Mouse (Mus musculus) myocyte (in vitro differentiated cells): ENCODE measurements around the gene Dnmt1.

Experiments used
- CEBPB ChIP-seq: IDR thresholded peaks from 2 replicates; pipeline ENCODE4 v1.6.1; 2011; ENCODE audit warnings: mild to moderate bottlenecking, moderate library complexity; ENCODE audit not compliant: poor library complexity, insufficient read depth, severe bottlenecking
- POLR2A ChIP-seq: IDR thresholded peaks from one replicate; pipeline ENCODE4 v1.6.1; 2011; ENCODE audit warnings: low read depth, mild to moderate bottlenecking, control low read depth, moderate library complexity; ENCODE audit not compliant: insufficient read length
- TCF12 ChIP-seq: IDR thresholded peaks from one replicate; pipeline ENCODE4 v1.6.1; 2011; ENCODE audit warnings: mild to moderate bottlenecking, control low read depth; ENCODE audit not compliant: poor library complexity, insufficient read depth, severe bottlenecking
- USF1 ChIP-seq: IDR thresholded peaks from one replicate; pipeline ENCODE4 v1.6.1; 2011; ENCODE audit warnings: low read depth, mild to moderate bottlenecking, control low read depth, moderate library complexity

DNA sequence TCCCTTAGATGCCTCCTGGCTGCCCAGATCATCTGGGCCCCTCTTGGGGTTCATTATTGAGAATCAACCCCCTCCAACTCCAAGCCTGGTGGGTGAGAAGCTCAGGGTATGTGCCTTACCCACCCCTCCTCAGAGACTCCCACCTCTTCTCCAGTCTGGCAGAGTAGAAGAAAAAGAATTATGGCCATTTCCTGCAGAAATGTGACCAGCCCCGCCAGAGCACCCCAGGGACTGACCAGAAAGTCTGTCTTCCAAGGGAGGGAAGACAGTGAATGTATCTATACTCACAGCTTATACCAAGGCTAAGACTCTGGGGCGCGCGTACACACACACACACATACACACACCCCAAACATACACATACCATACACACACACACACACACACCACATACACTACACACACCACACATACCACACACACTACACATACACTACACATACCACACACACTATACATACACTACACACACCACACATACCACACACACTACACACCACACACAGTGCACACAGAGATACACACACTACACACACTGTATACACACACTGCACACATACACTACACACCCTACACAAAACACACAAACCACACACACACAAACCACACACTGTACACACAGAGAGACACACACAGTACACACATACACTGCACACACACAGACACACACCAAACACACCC, 13.5 kb upstream of the Dnmt1 start:
- no peak for TF ChIP-seq CEBPB
- no peak for TF ChIP-seq TCF12
- peak; percentile 14 for TF ChIP-seq POLR2A
- no peak for TF ChIP-seq USF1
